Mouse (Mus musculus) CD4-positive, CD25-positive, alpha-beta regulatory T cell, adult 4 months (primary cell): ENCODE measurements around the gene Isca2. TPM values are rescaled to one million over a fixed set of nuclear protein-coding genes. Genes with fewer than 3 reads are reported as not detected.

ENCODE experiments used
- ATAC-seq: one replicate; pipeline ENCODE4 v1.8.0; 2017
- polyA plus RNA-seq, 2 experiments: library from polyadenylated mRNA; unstranded; fragments of 100-300 nt; shearing (Covaris generic); gene quantifications; one replicate each; pipeline ENCODE4 v1.2.1; 2017

Gene Isca2
- polyA plus RNA-seq, 2 experiments from 2014 or later, result 107 to 156 TPM

DNA sequence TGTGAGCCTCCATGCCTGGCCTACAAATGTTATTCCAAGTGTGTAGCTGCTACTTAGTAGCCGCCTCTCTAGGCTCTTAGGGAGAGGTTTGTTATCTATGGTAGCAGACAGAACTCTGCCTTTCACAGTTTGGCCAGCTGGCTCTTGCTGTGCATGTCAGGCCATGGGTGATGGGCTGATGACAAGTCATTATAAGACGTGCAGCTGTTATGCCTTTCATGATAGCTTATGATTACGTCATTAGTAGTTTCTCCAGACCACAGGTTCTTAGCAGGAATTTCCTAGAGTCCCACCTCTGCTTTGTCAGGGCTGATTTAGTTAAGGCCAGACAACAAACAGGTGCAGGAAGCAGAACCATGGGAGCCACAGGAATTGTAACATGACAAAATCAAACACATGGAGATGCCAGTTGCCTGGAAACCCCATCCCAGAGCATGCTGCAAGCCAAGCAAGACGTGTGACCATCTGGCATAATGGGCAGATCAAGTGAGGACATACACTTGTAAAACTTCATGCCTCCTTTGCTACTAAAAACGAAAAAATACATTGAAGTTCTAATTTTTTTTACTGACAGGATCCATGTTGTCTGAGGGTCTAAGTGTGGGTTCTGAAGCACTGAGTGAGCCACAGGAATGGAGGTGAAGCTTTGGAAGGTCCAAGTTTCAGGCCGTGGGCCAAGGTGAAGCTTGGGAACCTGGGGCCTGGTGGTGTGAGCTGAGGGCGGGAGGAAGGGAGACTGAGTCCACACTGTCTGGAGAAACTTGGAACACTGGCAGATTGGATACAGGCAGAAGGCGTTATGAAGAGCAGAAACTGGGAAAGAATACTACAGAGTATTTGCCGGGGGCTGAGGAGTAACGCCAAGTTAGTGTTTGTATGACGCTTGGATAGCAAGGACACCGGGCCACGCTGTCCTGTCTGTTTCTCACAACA, 46.5 kb downstream of the Isca2 start:
- ATAC-seq, result no peak

DNA sequence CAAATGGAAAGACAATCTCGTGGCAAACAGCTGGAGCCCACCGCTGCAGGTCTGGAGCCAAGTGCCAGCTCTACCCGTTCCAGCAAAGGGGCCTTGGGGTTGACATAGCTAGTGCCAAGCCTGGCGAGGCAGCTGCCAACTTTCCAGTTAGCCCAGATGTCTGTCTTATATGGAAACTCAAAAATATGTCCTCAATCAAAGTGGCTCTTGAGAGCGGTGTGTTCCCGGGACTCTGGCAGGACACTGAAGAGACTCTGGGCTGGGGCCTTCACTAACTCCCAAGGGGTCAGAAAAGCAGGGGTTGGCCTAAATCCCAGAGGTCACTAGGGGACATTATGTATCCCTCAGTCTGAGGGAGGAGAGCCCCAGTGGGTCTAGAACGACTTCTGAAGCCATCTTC, 50.5 kb downstream of the Isca2 start:
- ATAC-seq, result no peak

DNA sequence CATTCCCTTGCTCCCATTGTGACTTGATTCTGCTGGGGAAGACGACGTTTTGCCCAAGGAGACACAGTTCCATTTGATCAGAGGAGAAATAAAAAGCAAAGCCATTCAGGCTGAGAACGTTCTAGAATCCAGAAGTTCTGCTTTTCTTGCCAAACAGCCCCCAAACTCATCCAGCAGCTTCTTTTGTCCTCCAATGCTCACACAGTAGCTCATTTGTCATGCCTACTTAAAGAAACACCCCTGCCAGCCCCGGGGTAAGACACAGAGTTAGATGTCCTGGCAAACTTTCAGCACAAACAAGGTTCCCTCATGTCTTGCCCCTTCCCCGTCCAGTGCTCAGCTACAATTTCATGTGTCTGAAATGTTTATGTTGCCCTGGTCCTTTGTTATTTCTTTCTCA, 51.2 kb downstream of the Isca2 start:
- ATAC-seq, result no peak

Other genes starting within 250 kb of the Isca2 start
- not detected for gene Vsx2, start 203.5 kb upstream of the Isca2 start, polyA plus RNA-seq
- 10 to 100 TPM; 11.4 to 25.4 TPM for gene Abcd4, start 155.8 kb upstream of the Isca2 start, polyA plus RNA-seq
- gene Vrtn, start 132.2 kb upstream of the Isca2 start, polyA plus RNA-seq, result not detected
- gene Syndig1l, start 74.4 kb upstream of the Isca2 start, polyA plus RNA-seq, result under 1 TPM in 1 of 2 experiments, not detected in 1; 0.24 TPM
- gene Npc2, start 99 bp upstream of the Isca2 start, polyA plus RNA-seq, result 100 to 1,000 TPM; 184 to 230 TPM
- gene Ltbp2, start 103.3 kb downstream of the Isca2 start, polyA plus RNA-seq, result not detected
- 100 to 1,000 TPM; 189 to 203 TPM for gene Fcf1, start 197.6 kb downstream of the Isca2 start, polyA plus RNA-seq
- gene Arel1, start 197.6 kb downstream of the Isca2 start, polyA plus RNA-seq, result 10 to 100 TPM; 28.4 to 28.7 TPM
- gene Ylpm1, start 223.1 kb downstream of the Isca2 start, polyA plus RNA-seq, result 10 to 100 TPM; 35.5 to 43.3 TPM